In genomic region chr7:17056601-17057523, GRCm38 (mm10) we compare ENCODE assay signal across 8 mouse cellular contexts. TPM values are rescaled to one million over a fixed set of nuclear protein-coding genes. Genes with fewer than 3 reads are reported as not detected.
A peak's percentile ranks its signal among the peaks of the same experiment; 100 is the strongest.
DNase-seq lines count a peak whose midpoint lies in the region; ATAC-seq lines count a peak whose summit lies in the region.

No protein-coding gene starts in this region.

- WGBS in embryonic facial prominence, embryonic 11.5 days: 36% methylated on average over 14 of the region's 14 CpGs
- 38% methylated on average over 14 of the region's 14 CpGs for WGBS in hindbrain, embryonic 10.5 days
- 22% methylated on average over 14 of the region's 14 CpGs for WGBS in limb, embryonic 15.5 days
- WGBS in midbrain, embryonic 15.5 days: 34% methylated on average over 14 of the region's 14 CpGs

- H3K4me3 ChIP-seq in embryonic facial prominence, embryonic 11.5 days (ENCODE audit: low read depth, low read length): peak overlapping the region; percentile 39
- H3K4me3 ChIP-seq in hindbrain, embryonic 10.5 days: peak overlapping the region; percentile 60
- peak overlapping the region; percentile 48 for H3K4me3 ChIP-seq in limb, embryonic 15.5 days
- peak overlapping the region; percentile 45 for H3K4me3 ChIP-seq in midbrain, embryonic 15.5 days

- no peaks in the 10 kb centered on the region for H3K36me3 ChIP-seq in embryonic facial prominence, embryonic 11.5 days (replicated peaks; ENCODE audit: control insufficient read depth, insufficient read depth, low read depth, low read length)
- no peaks in the 10 kb centered on the region for H3K36me3 ChIP-seq in hindbrain, embryonic 10.5 days
- H3K36me3 ChIP-seq in limb, embryonic 15.5 days: peaks cover 27% of the 10 kb centered on the region
- no peaks in the 10 kb centered on the region for H3K36me3 ChIP-seq in midbrain, embryonic 15.5 days (replicated peaks)

- H3K4me2 ChIP-seq in embryonic facial prominence, embryonic 11.5 days (ENCODE audit: low read depth, low read length): peak overlapping the region; percentile 86
- H3K4me2 ChIP-seq in limb, embryonic 15.5 days: peak overlapping the region; percentile 88
- peak overlapping the region; percentile 74 for H3K4me2 ChIP-seq in midbrain, embryonic 15.5 days

- peak overlapping the region; percentile 54 for H3K9ac ChIP-seq in embryonic facial prominence, embryonic 11.5 days (replicated peaks; ENCODE audit: low read length)
- H3K9ac ChIP-seq in limb, embryonic 15.5 days: peak overlapping the region; percentile 40
- peak overlapping the region; percentile 57 for H3K9ac ChIP-seq in midbrain, embryonic 15.5 days

- DNase-seq in cerebellum, postnatal 14 days: peak; percentile 55 to 63
- DNase-seq in cerebellum, adult 9-11 months: no peak
- DNase-seq in CD4-positive helper T cell, adult 2 months (ENCODE audit: low read depth, low spot score): peak; percentile 20
- DNase-seq in embryonic facial prominence, embryonic 11.5 days (ENCODE audit: low spot score): peak; percentile 48
- DNase-seq in hindbrain, embryonic 10.5 days (ENCODE audit: low spot score): peak; percentile 31
- no peak for DNase-seq in Muller cell, postnatal 12 days (ENCODE audit: inconsistent ontology term)

- H3K27me3 ChIP-seq in embryonic facial prominence, embryonic 11.5 days (ENCODE audit: control insufficient read depth, insufficient read depth, low read length): no peaks in the 10 kb centered on the region
- H3K27me3 ChIP-seq in hindbrain, embryonic 10.5 days (ENCODE audit: insufficient read depth, poor library complexity, severe bottlenecking): peaks cover 38% of the 10 kb centered on the region
- H3K27me3 ChIP-seq in limb, embryonic 15.5 days: no peaks in the 10 kb centered on the region
- H3K27me3 ChIP-seq in midbrain, embryonic 15.5 days (replicated peaks): peaks cover 6% of the 10 kb centered on the region

- peak overlapping the region; percentile 63 for H3K27ac ChIP-seq in embryonic facial prominence, embryonic 11.5 days (replicated peaks; ENCODE audit: low read depth, low read length)
- peak overlapping the region; percentile 81 for H3K27ac ChIP-seq in hindbrain, embryonic 10.5 days
- peak overlapping the region; percentile 95 for H3K27ac ChIP-seq in limb, embryonic 15.5 days
- H3K27ac ChIP-seq in midbrain, embryonic 15.5 days: peak overlapping the region; percentile 64; the same call in 1 of the 2 replicates

- H3K9me3 ChIP-seq in embryonic facial prominence, embryonic 11.5 days (replicated peaks; ENCODE audit: control insufficient read depth, low read length): no peaks in the 10 kb centered on the region; the same call in 1 of the 2 replicates
- peaks cover 13% of the 10 kb centered on the region; the same call in 1 of the 2 replicates for H3K9me3 ChIP-seq in hindbrain, embryonic 10.5 days
- no peaks in the 10 kb centered on the region for H3K9me3 ChIP-seq in limb, embryonic 15.5 days
- H3K9me3 ChIP-seq in midbrain, embryonic 15.5 days: no peaks in the 10 kb centered on the region

- no peak for ATAC-seq in embryonic facial prominence, embryonic 11.5 days (replicated peaks; ENCODE audit: insufficient number of reproducible peaks, low FRiP score, low TSS enrichment, low read depth)
- ATAC-seq in limb, embryonic 15.5 days (ENCODE audit: insufficient number of reproducible peaks, low FRiP score, low TSS enrichment, low read depth): no peak
- 0 out of 2 replicates have a peak, but pooled peaks have one; percentile 21 for ATAC-seq in midbrain, embryonic 15.5 days (replicated peaks)

- H3K4me1 ChIP-seq in embryonic facial prominence, embryonic 11.5 days (ENCODE audit: control insufficient read depth, insufficient read depth, low read length): peaks cover 14% of the 10 kb centered on the region
- H3K4me1 ChIP-seq in hindbrain, embryonic 10.5 days (replicated peaks): peaks cover 35% of the 10 kb centered on the region
- H3K4me1 ChIP-seq in limb, embryonic 15.5 days: peaks cover 65% of the 10 kb centered on the region
- H3K4me1 ChIP-seq in midbrain, embryonic 15.5 days: peaks cover 33% of the 10 kb centered on the region

RNA-seq across cellular contexts. Expression of gene Hif3a, which starts 5.4 kb away (rescaled TPM):
- polyA plus RNA-seq in embryonic facial prominence, embryonic 11.5 days (2014; fragmentation: Nextera tagmentation; extraction: Ambion mirVana): 6.7 TPM in 2 replicates
- polyA plus RNA-seq in hindbrain, embryonic 10.5 days (2016; fragmentation: Nextera tagmentation; extraction: Ambion mirVana): 4.8 and 5.6 TPM in 2 replicates
- 29.0 and 33.4 TPM in 2 replicates for polyA plus RNA-seq in limb, embryonic 15.5 days (2015; fragmentation: Nextera tagmentation; extraction: Ambion mirVana)
- 4.7 and 5.2 TPM in 2 replicates for polyA plus RNA-seq in midbrain, embryonic 15.5 days (2015; fragmentation: Nextera tagmentation; extraction: Ambion mirVana)

RNA-seq across cellular contexts. Expression of gene Psg16, which starts 17.0 kb away (rescaled TPM):
- polyA plus RNA-seq in embryonic facial prominence, embryonic 11.5 days (2014; fragmentation: Nextera tagmentation; extraction: Ambion mirVana): 0.10 and 0.11 TPM in 2 replicates
- 0.07 and 0.20 TPM in 2 replicates for polyA plus RNA-seq in hindbrain, embryonic 10.5 days (2016; fragmentation: Nextera tagmentation; extraction: Ambion mirVana)
- 0.17 and 0.20 TPM in 2 replicates for polyA plus RNA-seq in limb, embryonic 15.5 days (2015; fragmentation: Nextera tagmentation; extraction: Ambion mirVana)
- 4.4 and 6.1 TPM in 2 replicates for polyA plus RNA-seq in midbrain, embryonic 15.5 days (2015; fragmentation: Nextera tagmentation; extraction: Ambion mirVana)

RNA-seq across cellular contexts. Expression of gene Ppp5c, which starts 29.1 kb away (rescaled TPM):
- 100 and 102 TPM in 2 replicates for polyA plus RNA-seq in embryonic facial prominence, embryonic 11.5 days (2014; fragmentation: Nextera tagmentation; extraction: Ambion mirVana)
- 126 and 136 TPM in 2 replicates for polyA plus RNA-seq in hindbrain, embryonic 10.5 days (2016; fragmentation: Nextera tagmentation; extraction: Ambion mirVana)
- 101 and 115 TPM in 2 replicates for polyA plus RNA-seq in limb, embryonic 15.5 days (2015; fragmentation: Nextera tagmentation; extraction: Ambion mirVana)
- polyA plus RNA-seq in midbrain, embryonic 15.5 days (2015; fragmentation: Nextera tagmentation; extraction: Ambion mirVana): 124 and 127 TPM in 2 replicates

Comparison
In these comparisons a context has a peak if more than half of its experiments do, and no peak if none do; other contexts are left out.
1. DNase-seq: peak in cerebellum, postnatal 14 days (2 of 2), CD4-positive helper T cell, adult 2 months (single experiment), embryonic facial prominence, embryonic 11.5 days (single experiment) and hindbrain, embryonic 10.5 days (single experiment); none in cerebellum, adult 9-11 months (single experiment) and Muller cell, postnatal 12 days (single experiment).
2. Peak in every context shown above with its lines, with median percentiles within 50 percentile points of each other: H3K27ac ChIP-seq, H3K4me2 ChIP-seq, H3K4me3 ChIP-seq and H3K9ac ChIP-seq.